Mouse (Mus musculus): ENCODE results near the gene Sspo.

Sspo gene

DNA sequence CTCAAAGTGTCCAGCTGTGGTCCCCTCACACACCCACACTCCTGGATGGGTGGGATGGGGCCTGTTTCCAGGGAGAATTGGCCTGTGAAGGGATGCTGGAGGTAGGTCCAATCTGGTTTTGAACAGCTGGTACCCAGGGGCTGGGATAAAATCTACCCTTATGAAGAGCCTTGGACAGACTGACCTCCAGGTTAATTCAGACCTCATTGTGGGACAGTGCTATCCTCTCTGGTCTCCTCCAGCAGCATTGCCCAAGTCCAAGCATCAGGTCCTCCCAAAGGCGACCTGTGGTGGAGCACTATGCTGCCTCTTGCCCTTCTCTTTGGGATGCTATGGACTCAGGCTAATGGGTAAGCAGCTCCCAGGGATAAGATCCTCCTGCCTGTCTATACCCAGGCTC, at the start of gene Sspo:
Gene Sspo (plus strand): TSS at position 301 of the 400 bp plus-strand sequence.
- no peak for DNase-seq (ENCODE audit: low spot score in 2 of 2)

DNA sequence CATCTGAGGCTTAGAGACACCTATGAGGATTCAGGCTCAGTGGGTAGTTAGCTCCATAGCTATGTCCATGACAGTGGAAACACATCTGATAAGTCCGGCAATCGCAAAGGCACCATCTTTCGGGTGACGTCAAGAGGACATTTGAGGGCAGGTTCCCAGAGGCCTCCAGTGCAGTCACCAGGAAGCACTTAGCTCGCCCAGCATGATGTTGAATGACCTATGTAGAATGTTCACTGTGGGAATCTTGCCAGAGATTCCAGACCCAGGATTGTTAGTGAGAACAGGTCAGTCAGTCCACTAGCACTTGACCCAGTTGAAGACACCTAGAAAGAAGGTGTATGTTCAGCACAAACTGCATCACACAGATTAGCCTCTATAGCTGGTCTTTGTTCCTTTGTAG, 48.1 kb upstream of the Sspo start:
- DNase-seq (ENCODE audit: low spot score in 2 of 2), result no peak

DNA sequence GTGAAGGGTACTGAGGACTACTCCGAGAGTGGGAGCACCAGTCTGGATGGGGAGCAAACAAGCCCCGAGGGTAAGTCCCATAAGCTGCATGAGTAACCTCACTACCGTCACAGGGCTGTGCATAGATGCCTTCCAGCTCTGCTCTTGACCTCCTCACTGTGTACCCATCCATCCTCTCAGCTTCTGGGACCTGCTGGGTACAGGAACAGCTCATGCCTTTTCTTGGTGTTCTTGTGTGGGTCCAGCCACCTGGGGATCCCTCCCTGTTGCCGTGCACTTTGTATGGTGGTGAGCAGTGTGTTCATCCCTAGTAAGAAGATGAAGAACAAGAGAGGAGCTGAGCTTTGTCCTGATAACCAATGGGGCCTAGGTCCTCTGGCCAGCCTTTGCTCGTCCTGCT, 44.0 kb upstream of the Sspo start:
- DNase-seq (ENCODE audit: low spot score in 2 of 2), result no peak

DNA sequence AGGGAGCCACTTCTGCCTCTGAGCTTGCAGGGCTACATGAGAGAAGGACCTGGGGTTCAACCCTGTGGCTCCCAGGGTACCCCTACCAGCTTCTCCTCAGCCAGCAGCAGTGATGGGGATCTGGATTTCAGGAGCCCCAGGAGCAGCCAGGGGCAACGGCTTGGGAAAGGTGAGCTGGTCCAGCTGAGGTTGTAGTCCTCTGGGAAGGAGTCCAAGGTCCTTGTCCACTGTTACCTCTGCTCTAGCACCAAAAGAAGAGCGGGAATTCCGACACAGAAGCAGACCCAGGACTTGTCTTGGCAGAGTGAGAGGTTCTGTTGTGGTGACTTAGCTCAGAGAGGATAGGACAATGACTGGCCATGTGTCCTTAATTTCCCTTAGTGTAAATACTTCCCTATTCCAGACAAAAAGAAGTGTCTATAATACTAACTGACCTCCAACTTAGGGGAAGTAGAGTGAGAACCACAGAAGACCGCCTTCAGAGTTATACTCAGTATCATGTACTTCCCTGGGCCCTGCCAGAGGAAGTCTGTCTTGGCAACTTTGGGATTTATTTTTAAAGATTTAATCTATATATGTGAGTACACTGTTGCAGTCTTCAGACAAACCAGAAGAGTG, 38.2 kb upstream of the Sspo start:
- DNase-seq (ENCODE audit: low spot score in 2 of 2), result no peak

DNA sequence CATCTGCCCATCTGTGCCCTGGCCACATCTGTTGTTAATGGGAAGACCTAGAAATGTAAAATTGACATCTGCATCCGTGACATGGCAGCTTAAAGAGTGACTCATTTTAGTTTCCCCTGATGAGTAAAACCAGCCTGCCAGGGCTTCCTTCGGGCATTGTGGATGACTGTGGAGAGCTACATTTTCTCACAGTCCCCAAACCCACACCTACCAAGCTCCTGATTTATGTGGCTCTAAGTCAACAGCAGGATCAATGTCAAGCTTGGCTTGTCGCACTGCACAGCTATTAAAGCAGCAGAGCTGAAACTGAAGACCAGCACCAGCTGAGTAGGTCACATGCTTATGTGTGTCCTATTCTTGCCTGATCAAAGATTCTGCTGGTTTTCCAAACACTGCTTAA, 37.5 kb upstream of the Sspo start:
- no peak for DNase-seq (ENCODE audit: low spot score in 2 of 2)

DNA sequence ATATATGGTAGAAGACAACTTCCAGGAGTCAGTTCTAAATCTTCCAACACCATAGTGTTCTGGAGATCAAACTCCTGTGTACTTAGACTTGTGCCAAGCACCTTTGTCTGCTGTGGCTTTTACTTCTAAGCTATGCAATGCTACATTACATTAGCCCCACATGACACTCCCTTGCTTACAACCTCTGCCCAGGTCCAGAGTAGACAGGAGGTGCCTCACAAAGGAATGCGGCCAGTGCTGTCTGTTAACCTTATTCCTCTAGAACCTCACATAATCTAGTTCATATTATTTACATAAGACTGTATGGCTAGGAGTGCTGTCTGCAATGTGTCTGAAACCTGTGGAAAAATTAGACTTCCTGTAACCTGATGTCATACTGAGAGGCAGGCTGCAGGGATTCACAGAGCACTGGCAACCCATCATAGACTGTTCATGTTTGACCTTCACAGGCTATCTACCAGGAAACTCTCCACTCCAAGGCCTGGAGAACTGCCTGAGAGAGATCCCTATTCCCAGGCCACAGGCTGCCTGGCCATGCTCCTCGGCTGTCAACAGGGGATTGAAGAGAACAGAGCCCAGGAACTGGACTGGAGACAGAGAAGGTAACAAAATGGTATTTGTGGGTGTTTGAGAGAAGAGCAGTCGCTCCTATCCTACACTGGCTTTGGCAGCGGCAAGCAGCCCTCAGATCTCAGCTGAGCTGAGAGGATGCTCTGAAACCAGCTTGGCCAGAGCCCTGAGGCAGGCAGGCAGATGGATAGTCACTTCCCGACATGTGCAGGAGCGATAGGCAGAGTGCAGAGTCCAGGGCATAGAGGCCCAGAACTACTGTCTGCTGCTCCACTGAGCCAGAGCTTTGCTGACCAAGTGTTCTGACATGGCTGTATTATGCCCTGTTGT, 36.6 kb upstream of the Sspo start:
- no peak for DNase-seq (ENCODE audit: low spot score in 2 of 2)

DNA sequence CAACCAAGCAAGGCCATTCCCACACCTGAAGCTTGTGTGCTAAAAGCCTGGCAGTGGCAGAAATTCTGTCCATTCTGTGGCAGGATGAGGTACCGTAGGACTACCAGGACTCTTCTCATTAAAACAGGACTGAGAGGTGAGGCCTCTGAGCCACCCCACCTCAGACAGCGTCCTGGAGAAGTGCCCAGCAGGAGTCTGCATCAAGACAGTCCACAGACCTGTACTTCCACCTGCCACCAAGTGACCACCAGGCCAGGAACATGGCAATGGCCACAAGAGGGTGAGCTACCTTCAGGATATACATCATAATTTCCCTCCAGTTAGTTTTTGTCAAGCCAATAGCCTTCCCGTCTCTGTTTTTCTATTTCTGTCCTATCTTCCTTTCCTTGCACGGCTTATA, 35.9 kb upstream of the Sspo start:
- DNase-seq (ENCODE audit: low spot score in 2 of 2), result no peak

DNA sequence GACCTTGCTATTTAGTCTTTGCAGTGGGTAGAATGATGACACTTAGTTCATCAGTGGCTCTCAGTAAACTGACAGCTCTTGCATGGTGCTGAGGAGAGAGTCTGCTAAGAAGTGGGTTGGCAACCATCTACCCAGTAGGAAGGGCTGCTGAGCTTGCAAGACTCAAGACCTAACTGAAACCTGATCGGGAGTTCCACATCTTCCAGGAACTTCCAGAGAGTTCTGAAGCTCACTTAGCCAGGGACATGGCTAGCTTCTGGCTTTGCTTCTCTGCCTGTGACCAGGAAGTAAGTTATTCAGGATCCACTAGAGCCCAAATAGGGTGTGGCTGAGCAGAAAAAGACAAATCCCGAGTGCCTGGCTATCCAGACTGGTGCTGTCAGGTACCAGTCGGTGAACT, 35.4 kb upstream of the Sspo start:
- no peak for DNase-seq (ENCODE audit: low spot score in 2 of 2)

DNA sequence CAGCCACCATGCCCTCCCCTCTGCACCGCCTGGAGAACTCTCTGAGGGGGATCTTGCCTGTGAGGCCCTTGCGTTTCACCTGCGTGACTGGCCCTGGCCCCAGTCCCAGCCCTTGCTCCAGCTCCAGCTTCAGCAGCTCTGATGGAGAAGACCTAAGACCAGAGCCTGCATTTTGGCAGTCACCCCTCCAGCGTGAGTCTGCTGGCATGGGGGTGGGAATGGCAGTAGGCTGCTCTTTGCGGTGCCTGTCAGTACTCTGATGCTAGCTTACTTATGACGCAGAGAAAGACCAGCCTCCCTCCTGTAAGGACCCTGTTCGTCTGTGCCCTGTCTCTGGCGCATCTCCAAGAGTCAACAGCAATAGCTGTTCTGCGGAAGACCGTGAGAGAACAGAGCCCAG, 34.9 kb upstream of the Sspo start:
- DNase-seq (ENCODE audit: low spot score in 2 of 2), result no peak

DNA sequence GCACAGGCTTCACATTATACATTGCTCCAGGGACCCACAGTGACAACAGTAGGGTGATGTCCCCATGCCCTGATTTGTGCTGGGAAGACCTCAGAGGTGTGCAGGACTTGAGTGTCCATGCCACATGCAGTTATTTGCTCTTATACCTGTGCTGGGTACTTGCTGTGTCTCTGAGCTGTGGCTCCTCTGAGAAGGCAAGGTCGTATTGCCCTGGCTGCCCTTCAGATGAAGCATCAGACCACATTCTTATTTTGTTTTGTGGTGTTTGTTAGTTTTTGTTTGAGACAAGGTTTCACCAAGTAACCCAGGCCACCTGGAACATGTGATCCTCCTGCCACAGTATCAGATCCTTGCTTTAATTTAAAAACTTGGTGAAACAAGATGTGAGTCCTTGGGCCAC, 33.1 kb upstream of the Sspo start:
- no peak for DNase-seq (ENCODE audit: low spot score in 2 of 2)

DNA sequence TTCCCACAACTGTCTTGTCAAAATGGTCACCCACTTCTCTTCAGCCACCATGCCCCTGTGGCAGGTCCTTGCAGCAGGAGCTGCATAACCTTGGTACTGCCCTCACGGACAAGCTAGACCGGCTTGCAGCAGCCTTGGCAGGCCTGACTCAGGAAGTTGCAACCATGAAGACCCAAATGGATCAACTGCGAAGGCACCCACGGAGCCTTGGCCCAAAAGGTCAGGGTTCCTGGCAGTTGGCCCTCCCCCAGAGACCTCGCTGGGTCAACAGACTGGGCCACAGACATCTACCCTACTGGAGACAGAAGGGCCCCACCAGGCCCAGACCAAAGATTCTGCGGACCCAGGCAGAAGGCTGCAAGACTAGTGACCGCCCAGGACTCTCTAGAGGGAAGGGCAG, 32.4 kb upstream of the Sspo start:
- DNase-seq (ENCODE audit: low spot score in 2 of 2), result no peak

DNA sequence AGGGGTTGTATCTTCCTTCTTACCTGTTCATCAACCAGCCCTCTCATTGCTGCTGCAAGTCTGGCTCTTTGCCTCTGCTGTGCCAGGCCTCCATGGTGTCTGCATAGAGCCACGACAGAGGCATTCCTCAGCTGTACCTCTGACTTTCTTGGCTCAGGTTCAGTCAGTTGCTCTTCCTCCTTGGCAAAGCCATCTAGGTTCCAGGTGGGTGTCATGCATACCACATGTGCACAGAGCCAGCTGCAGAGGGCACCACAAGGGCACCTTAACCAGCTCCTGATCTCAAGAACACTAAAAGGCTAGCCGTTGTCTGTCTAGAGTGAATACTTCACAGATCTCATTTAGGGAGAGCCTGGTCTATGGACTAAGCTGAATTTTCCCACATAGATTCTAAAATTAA, 31.5 kb upstream of the Sspo start:
- DNase-seq (ENCODE audit: low spot score in 2 of 2), result no peak

DNA sequence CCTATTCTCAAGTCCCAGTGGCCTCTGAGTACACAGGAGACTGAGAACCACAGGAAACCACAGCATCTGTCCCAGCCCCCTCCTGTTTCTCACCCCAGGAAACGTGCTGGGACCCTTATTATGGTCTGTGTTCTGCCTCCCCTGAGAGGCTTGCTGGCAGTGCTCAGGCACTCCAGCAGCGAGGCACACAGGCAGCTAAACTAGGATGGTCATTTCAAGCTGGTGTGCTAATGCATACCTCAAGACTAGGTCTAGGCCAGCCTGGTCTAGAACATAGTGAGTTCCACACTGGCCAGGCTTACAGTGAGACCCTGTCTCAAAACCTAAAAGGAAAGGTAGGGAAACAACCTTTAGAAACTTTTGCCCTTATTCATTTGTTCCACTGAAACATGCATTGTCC, 27.4 kb upstream of the Sspo start:
- DNase-seq (ENCODE audit: low spot score in 2 of 2), result no peak

DNA sequence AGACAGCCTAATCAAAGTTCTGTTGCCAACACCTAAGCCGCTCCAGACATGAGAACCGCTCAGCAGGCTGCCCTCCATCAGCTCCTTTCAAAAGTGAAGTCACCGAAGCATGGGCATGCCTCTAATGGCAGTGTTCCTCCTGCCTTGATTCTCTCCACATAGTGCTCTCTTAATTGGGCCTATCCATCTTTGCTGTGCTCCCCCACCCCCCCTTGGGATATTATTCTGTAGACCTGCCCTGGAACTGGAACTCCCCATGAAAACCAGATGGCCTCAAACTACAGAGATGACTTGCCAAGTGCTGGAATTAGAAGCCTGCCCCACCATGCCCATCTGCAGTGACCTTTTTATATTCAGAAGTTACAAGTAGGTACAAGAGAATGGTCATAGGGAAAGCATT, 24.7 kb upstream of the Sspo start:
- no peak for DNase-seq (ENCODE audit: low spot score in 2 of 2)

DNA sequence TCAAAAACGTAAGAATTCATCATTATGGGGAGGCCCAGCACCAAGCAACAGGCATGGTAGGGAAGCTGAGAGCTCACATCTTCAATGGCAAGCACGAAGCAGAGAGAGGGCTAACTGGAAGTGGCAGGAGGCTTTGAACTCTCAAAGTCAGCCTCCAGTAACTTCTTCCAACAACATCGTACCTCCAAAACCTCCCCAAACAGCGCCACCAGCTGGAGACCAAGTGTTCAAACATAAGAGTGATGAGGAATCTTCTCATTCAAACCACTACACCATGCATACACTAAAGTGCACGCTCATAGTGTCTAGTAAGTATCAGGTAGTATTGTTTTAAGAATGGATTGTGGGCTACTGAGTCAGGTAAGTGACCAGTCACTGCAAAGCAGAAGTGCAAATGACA, 24.0 kb upstream of the Sspo start:
- no peak for DNase-seq (ENCODE audit: low spot score in 2 of 2)

DNA sequence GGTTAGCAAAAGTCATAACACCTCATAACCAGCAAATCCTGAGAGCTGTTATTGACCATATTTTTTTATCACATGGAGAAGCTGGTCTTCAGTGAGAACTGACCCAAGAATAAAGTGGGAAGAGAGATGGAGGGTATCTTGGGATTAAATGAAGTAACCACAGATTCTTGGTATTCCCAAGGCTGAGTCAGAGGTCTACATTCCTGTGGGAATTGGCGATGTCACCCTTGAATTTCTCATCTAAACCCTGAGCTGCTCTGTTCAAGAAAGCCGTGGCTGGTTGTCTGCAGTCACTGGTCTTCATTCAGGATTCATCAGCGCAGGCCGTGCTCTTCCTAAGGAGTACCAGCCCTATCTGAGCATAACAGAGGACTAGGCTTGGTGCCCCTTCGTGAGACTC, 21.1 kb upstream of the Sspo start:
- no peak for DNase-seq (ENCODE audit: low spot score in 2 of 2)

DNA sequence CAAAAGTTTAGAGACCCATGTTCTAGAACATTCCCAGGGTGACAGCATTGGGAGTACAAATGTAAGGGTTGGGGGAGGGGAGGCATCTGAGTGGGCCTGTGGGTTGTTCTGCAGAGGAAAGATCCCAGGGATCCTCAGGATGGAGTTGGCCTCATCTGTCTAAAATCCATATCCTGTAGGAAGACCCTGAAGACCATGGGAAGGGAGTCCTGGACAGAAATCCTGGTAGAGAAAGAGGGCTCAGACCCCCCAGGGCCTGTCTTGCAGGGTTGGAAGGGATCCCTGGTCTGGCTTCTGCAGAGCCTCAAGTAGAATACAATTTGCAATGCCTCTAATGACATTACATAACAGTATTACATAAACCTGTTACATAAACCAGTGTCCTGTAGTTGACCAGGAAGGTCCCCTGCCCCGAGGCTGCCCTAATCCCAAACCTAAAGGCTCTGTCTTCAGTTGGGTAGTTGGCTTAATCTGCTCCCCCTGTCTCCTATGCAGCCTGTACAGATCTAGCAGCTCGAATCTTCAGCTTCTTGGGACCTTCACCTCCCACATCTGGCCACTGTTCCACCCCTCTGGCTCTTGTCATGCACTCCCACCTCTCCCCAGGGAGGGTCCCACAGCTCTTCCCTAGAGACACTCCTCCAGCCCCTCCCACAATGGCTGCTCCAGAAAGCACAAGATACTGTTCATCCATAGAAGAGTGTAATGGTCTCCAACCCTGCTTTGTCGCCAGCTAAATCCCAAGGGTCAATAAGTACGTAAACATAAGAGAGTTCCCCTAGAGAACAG, 19.1 kb upstream of the Sspo start:
- no peak for DNase-seq (ENCODE audit: low spot score in 2 of 2)

DNA sequence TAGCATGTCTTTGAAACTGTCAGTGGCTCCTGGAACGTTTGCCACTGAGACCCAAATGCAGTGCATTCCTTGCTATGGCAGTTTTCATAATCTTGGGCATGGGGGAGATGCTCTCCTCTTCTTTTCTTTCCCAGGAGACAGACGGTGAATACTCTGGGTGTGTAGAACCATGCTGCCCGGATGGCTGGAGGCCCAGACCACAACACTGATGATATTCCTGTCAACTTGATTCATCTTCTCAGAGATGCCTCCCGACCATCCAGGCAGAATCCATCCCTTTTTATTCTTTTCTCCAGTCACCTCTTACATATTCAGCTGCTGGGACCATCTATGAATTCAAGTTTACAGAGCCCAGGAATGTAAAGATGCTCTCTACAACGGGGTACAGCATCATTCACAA, 17.3 kb upstream of the Sspo start:
- DNase-seq (ENCODE audit: low spot score in 2 of 2), result no peak

DNA sequence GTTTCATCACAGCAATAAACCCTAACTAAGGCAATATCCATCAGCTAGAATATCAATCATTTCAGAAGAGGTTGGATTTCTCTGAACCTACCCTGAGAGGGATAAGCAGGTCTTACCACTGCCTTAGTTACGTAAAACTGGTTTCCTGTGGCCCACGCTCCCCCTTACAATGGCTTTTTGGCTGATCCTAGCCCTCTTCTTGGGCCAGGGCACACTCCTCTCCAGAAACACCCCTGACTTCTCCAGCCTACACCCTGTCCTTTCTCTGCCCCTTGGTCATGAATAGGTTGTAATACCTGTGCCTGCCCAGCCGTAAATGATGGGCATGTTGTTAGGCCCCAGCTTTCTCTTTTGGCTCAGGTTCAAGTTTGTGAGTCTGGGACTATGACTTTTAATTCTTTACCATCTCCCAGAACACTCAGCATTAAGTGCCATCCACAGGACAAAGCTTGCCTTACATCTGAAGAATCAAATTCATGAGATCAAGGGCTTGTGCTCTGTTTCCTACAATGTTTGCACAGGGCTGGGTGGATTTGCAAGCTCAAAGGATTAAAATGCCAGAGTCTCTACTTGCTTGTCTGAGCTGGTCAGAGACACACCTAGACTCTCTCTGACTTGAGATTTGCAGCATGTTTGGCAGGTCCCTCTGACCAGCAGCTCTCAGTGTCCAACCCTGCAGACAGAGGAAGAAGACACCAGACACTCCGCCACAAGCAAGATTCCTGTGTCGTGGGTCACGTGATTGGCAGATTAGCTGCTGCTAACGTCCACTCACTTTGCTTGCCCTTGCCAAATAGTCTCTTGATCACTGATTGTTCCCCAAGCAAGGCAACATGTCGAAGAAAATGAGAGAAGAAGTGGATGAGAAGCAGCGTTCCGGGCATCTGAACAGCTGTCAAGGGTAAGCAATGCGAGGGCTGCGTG, 14.9 kb upstream of the Sspo start:
- no peak for DNase-seq (ENCODE audit: low spot score in 2 of 2)

DNA sequence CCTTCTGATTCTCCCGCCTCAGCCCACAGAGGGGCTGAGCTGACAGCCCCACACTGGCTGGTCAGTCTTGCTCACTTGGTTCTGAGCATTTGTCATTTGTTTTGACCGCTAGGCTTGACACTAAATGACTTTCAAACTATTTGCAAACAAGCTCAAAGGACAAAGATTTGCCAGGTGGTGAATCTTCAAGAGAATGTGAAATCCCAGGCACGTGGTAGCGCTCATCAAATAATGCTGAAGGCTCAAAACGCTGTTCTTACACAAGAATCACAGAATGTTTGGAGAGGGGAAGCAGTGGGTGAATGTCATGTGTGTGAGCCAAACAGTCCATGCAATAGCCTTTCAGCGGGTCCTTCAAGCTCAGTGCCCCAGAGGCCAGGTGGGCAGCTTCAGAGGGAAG, 13.4 kb upstream of the Sspo start:
- no peak for DNase-seq (ENCODE audit: low spot score in 2 of 2)

DNA sequence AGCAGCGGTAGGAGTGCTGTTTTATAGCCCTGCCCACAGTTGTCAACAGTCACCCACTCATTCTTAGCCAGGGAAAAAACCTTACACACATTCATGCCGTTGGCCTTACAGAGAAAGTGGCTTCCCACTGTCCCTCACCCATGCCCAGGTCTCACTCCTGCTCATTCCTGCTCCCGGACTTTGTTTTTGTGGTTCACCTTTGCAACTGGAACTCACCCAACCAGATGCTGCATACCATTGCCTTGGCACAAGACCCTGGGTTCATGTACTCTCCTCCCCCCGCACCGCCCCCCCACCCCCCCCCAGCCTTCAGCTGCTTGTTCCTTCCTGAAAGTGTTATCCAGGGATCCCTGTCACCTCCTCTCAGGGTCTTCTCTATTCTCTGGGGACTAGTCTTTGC, 12.9 kb upstream of the Sspo start:
- no peak for DNase-seq (ENCODE audit: low spot score in 2 of 2)
